Mouse (Mus musculus) olfactory bulb, adult 2 months (tissue): ENCODE measurements around the gene Clic5. TPM values are rescaled to one million over a fixed set of nuclear protein-coding genes. Genes with fewer than 3 reads are reported as not detected.
"Not testable (repeated sequence)": the region's sequence is repeated elsewhere in the genome, so short reads cannot be mapped to it uniquely, and the experiment has no call there.

Experiments used
- H3K27ac ChIP-seq: fragments of 200-500 bp; 2 replicates; pipeline ENCODE4 v1.5.1; 2012; ENCODE audit warnings: low read depth, low read length; ENCODE audit not compliant: insufficient read depth
- H3K4me1 ChIP-seq: fragments of 200-500 bp; 2 replicates; pipeline ENCODE4 v1.6.1; 2012; ENCODE audit warnings: low read length; ENCODE audit not compliant: control insufficient read depth, insufficient read depth
- H3K4me3 ChIP-seq: fragments of 200-500 bp; 2 replicates; pipeline ENCODE4 v1.5.1; 2012; ENCODE audit warnings: mild to moderate bottlenecking, low read depth, low read length, moderate library complexity; ENCODE audit not compliant: insufficient read depth
- CTCF ChIP-seq: fragments of 200-500 bp; IDR thresholded peaks from 2 replicates; pipeline ENCODE4 v1.5.1; 2012; ENCODE audit warnings: low read depth, mild to moderate bottlenecking, low read length, moderate library complexity; ENCODE audit not compliant: insufficient read depth
- POLR2A ChIP-seq: fragments of 200-500 bp; IDR thresholded peaks from 2 replicates; pipeline ENCODE4 v1.6.1; 2012; ENCODE audit warnings: mild to moderate bottlenecking, low read depth, low read length, moderate library complexity; ENCODE audit not compliant: insufficient read depth
- WGBS: fragments of 180-500 bp; shearing (Covaris S2); methylation state at CpG from one replicate; pipeline ENCODE4 v1.1.7; 2018; 5-methylcytosine and 5-hydroxymethylcytosine counted together
- polyA plus RNA-seq: library from polyadenylated mRNA; stranded (reverse); fragments of >200 nt; gene quantifications from 2 replicates; pipeline ENCODE4 v1.2.4, GENCODE M21; 2012; ENCODE audit warnings: low replicate concordance; ENCODE audit not compliant: missing spikeins, insufficient read depth, insufficient read length

Clic5 gene
- polyA plus RNA-seq, 1 experiment = not detected

GRCm38 (mm10) chr17:44162514-44162913 lies 25.9 kb upstream of the Clic5 start:
- no peak for TF ChIP-seq CTCF
- no peak for TF ChIP-seq POLR2A
- H3K4me3 ChIP-seq = no peak overlapping the region
- no peaks in the 10 kb centered on the region for H3K4me1 ChIP-seq
- H3K27ac ChIP-seq = no peak overlapping the region
- WGBS = 34% methylated on average over 5 of the region's 5 CpGs

- 81% methylated on average over 5 of the region's 5 CpGs for WGBS
- H3K4me3 ChIP-seq = no peak overlapping the region
- H3K4me1 ChIP-seq = no peaks in the 10 kb centered on the region
- TF ChIP-seq CTCF = no peak
- TF ChIP-seq POLR2A = no peak
- H3K27ac ChIP-seq = no peak overlapping the region
These were observed 25.4 kb upstream of the Clic5 start for GRCm38 (mm10) chr17:44162935-44163334.

GRCm38 (mm10) chr17:44165730-44166347 lies 22.5 kb upstream of the Clic5 start:
- Histone ChIP-seq H3K4me1 (peaks cover 3% of the 10 kb centered on the region; the same call in 1 of the 2 replicates), H3K4me3 (no peak overlapping the region), H3K27ac (no peak overlapping the region)
- 78% methylated on average over 11 of the region's 11 CpGs for WGBS
- no peak for TF ChIP-seq CTCF
- no peak for TF ChIP-seq POLR2A

GRCm38 (mm10) chr17:44169676-44170075 lies 18.7 kb upstream of the Clic5 start:
- no peak overlapping the region for H3K27ac ChIP-seq
- H3K4me1 ChIP-seq = peaks cover 3% of the 10 kb centered on the region; the same call in 1 of the 2 replicates
- 42% methylated on average over 4 of the region's 4 CpGs for WGBS
- TF ChIP-seq CTCF = no peak
- TF ChIP-seq POLR2A = no peak
- H3K4me3 ChIP-seq = no peak overlapping the region

GRCm38 (mm10) chr17:44170316-44170715 lies 18.1 kb upstream of the Clic5 start:
- Histone ChIP-seq H3K4me3 (no peak overlapping the region), H3K4me1 (peaks cover 3% of the 10 kb centered on the region; the same call in 1 of the 2 replicates), H3K27ac (no peak overlapping the region)
- WGBS = 87% methylated on average over 3 of the region's 3 CpGs
- TF ChIP-seq CTCF (no peak), POLR2A (no peak)

- TF ChIP-seq CTCF (no peak), POLR2A (no peak)
- Histone ChIP-seq H3K4me3 (no peak overlapping the region), H3K27ac (no peak overlapping the region), H3K4me1 (peaks cover 3% of the 10 kb centered on the region; the same call in 1 of the 2 replicates)
- WGBS = 46% methylated on average over 3 of the region's 3 CpGs
These were observed 16.5 kb upstream of the Clic5 start for GRCm38 (mm10) chr17:44171930-44172329.

GRCm38 (mm10) chr17:44173341-44173740 lies 15.0 kb upstream of the Clic5 start:
- no peak for TF ChIP-seq CTCF
- Histone ChIP-seq H3K27ac (no peak overlapping the region), H3K4me1 (peaks cover 3% of the 10 kb centered on the region; the same call in 1 of the 2 replicates), H3K4me3 (no peak overlapping the region)
- WGBS = 88% methylated on average over 2 of the region's 2 CpGs

GRCm38 (mm10) chr17:44177291-44177690 lies 11.1 kb upstream of the Clic5 start:
- no peaks in the 10 kb centered on the region for H3K4me1 ChIP-seq
- 51% methylated on average over 3 of the region's 3 CpGs for WGBS
- H3K4me3 ChIP-seq = no peak overlapping the region
- H3K27ac ChIP-seq = no peak overlapping the region
- no peak for TF ChIP-seq POLR2A
- no peak for TF ChIP-seq CTCF

- 62% methylated on average over 8 of the region's 8 CpGs for WGBS
- no peak overlapping the region for H3K4me3 ChIP-seq
- no peak overlapping the region for H3K27ac ChIP-seq
- no peaks in the 10 kb centered on the region for H3K4me1 ChIP-seq
- no peak for TF ChIP-seq CTCF
- no peak for TF ChIP-seq POLR2A
These were observed 7.0 kb upstream of the Clic5 start for GRCm38 (mm10) chr17:44181346-44181745.

- Histone ChIP-seq H3K4me3 (no peak overlapping the region), H3K27ac (no peak overlapping the region), H3K4me1 (peaks cover 8% of the 10 kb centered on the region)
- TF ChIP-seq CTCF = no peak
- no peak for TF ChIP-seq POLR2A
- 89% methylated on average over 3 of the region's 3 CpGs for WGBS
These were observed 1.5 kb upstream of the Clic5 start for GRCm38 (mm10) chr17:44186871-44187270.

GRCm38 (mm10) chr17:44187537-44187936 lies 847 bp upstream of the Clic5 start:
- H3K4me3 ChIP-seq, H3K27ac ChIP-seq, H3K4me1 ChIP-seq: not testable (repeated sequence)
